Mouse (Mus musculus): ENCODE data around the gene Igf2bp1. TPM values are rescaled to one million over a fixed set of nuclear protein-coding genes. Genes with fewer than 3 reads are reported as not detected.
"Not testable (repeated sequence)": the region's sequence is repeated elsewhere in the genome, so short reads cannot be mapped to it uniquely, and the experiment has no call there.

The Igf2bp1 gene
- total and polyA plus RNA-seq, 3 experiments: under 0.01 TPM; not detected in 2

DNA sequence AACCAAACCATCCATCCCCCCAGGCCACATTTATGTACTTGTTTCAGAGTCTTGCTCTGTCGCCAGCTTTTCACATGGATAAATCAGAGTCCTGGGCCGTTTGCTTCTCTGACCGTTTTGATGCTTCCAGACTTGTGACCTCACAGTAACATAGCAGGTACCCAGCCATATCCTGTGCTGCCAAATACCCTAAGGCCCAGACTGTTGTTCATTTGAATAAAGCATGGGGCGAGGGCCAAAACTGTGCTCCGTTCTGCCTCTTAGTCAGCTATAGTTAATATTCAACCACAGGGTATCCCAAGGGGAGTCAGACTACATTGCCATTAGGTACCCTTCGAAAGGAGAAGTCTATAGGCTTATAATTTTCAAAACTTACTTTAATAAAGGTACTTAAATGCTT is 69.3 kb downstream of the Igf2bp1 start:
- Histone ChIP-seq H3K36me3 (replicated peaks in 1 of 2; ENCODE audit: control insufficient read depth in 1 of 2, insufficient read depth in 1 of 2, low read length in 1 of 2) (no peaks in the 10 kb centered on the region), H3K27ac (ENCODE audit: insufficient read depth, low read depth) (no peak overlapping the region), H3K27me3 (replicated peaks) (peaks cover 55% of the 10 kb centered on the region), H3K4me2 (ENCODE audit: insufficient read depth, low read depth, poor library complexity, severe bottlenecking) (no peak overlapping the region), H3K4me1 (ENCODE audit: control insufficient read depth in 1 of 2, insufficient read depth in 2 of 2) (peaks cover 0 to 7% of the 10 kb centered on the region in 2 experiments; a peak in 2 of 4 replicates), H3K4me3 (replicated peaks in 1 of 3; ENCODE audit: low read depth in 2 of 3, low read length in 2 of 3, poor library complexity in 1 of 3) (no peak overlapping the region), H3K9me3 (replicated peaks; ENCODE audit: low read length) (peaks cover 10% of the 10 kb centered on the region), H3K9ac (ENCODE audit: insufficient read depth, low read depth) (no peak overlapping the region), H3K79me2 (replicated peaks; ENCODE audit: control insufficient read depth, extremely low read depth, insufficient read depth, poor library complexity, severe bottlenecking) (no peaks in the 10 kb centered on the region)
- dilution Hi-C loops (cut with MboI; ENCODE audit: extremely low pct_ligation_motif_present, extremely low pct_unique_long_range_greater_than_20kb, low sequenced_read_pairs) (no loop called here), in situ Hi-C loops (cut with MboI; ENCODE audit: low pct_ligation_motif_present, low pct_unique_long_range_greater_than_20kb, low sequenced_read_pairs) (no loop called here)
- TF ChIP-seq ETS1 (conservative IDR thresholded peaks at IDR 0.05; ENCODE audit: low read depth, low read length) (no peak), CHD1 (IDR thresholded peaks at IDR 0.05; ENCODE audit: low read depth, low read length) (no peak)
- DNase-seq (ENCODE audit: extremely low read depth): peak; percentile 16

DNA sequence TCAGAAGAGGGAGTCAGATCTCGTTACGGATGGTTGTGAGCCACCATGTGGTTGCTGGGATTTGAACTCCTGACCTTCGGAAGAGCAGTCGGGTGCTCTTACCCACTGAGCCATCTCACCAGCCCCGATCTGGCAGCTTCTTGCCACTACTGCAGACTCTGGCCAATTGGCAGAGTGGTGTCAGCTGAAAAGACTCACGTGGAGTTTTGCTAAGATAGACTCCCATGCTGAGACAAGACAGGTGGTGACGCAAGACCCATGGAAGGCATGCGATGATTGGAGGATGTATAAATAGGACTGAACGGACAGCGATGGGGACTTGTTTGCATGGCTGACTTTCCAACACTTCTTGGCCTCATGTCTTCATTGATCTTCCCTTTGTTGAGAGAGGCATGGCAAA is 73.6 kb downstream of the Igf2bp1 start:
- H3K4me3 ChIP-seq (replicated peaks in 1 of 3; ENCODE audit: low read depth in 2 of 3, low read length in 2 of 3, poor library complexity in 1 of 3); H3K27ac ChIP-seq (ENCODE audit: insufficient read depth, low read depth); H3K9ac ChIP-seq (ENCODE audit: insufficient read depth, low read depth); H3K36me3 ChIP-seq (replicated peaks in 1 of 2; ENCODE audit: control insufficient read depth in 1 of 2, insufficient read depth in 1 of 2, low read length in 1 of 2); in situ Hi-C loops (cut with MboI; ENCODE audit: low pct_ligation_motif_present, low pct_unique_long_range_greater_than_20kb, low sequenced_read_pairs); dilution Hi-C loops (cut with MboI; ENCODE audit: extremely low pct_ligation_motif_present, extremely low pct_unique_long_range_greater_than_20kb, low sequenced_read_pairs); H3K4me2 ChIP-seq (ENCODE audit: insufficient read depth, low read depth, poor library complexity, severe bottlenecking); H3K4me1 ChIP-seq (ENCODE audit: control insufficient read depth in 1 of 2, insufficient read depth in 2 of 2); DNase-seq (ENCODE audit: extremely low read depth); H3K79me2 ChIP-seq (replicated peaks; ENCODE audit: control insufficient read depth, extremely low read depth, insufficient read depth, poor library complexity, severe bottlenecking): not testable (repeated sequence)
- peak; percentile 77 for TF ChIP-seq TBP (conservative IDR thresholded peaks at IDR 0.05; ENCODE audit: low read depth, low read length)
- peaks cover 39% of the 10 kb centered on the region for H3K27me3 ChIP-seq (replicated peaks)
- peaks cover 23% of the 10 kb centered on the region for H3K9me3 ChIP-seq (replicated peaks; ENCODE audit: low read length)

DNA sequence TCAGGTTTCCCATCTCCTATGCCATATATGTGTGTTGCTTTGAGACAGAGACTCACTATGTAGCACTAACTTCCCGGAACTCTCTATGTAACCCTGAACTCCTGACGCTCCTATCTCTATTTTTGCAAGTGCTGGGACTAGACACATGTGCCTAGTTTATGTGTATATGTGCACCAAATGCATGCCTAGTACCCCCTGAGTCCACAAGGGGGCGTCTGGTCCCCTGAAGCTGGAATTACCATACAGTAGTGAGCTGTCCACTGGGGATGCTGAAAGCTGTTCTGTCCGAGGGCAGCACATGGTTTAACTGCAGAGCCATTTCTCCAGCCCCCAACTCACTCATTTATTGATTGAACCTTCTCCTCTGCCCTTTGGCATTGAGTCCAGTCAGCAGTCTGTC is 79.3 kb downstream of the Igf2bp1 start:
- Histone ChIP-seq H3K27me3 (replicated peaks) (peaks cover 36% of the 10 kb centered on the region), H3K79me2 (replicated peaks; ENCODE audit: control insufficient read depth, extremely low read depth, insufficient read depth, poor library complexity, severe bottlenecking) (no peaks in the 10 kb centered on the region), H3K4me3 (replicated peaks in 1 of 3; ENCODE audit: low read depth in 2 of 3, low read length in 2 of 3, poor library complexity in 1 of 3) (no peak overlapping the region), H3K9me3 (replicated peaks; ENCODE audit: low read length) (peaks cover 26% of the 10 kb centered on the region), H3K9ac (ENCODE audit: insufficient read depth, low read depth) (no peak overlapping the region), H3K4me2 (ENCODE audit: insufficient read depth, low read depth, poor library complexity, severe bottlenecking) (no peak overlapping the region), H3K36me3 (replicated peaks in 1 of 2; ENCODE audit: control insufficient read depth in 1 of 2, insufficient read depth in 1 of 2, low read length in 1 of 2) (no peaks in the 10 kb centered on the region), H3K4me1 (ENCODE audit: control insufficient read depth in 1 of 2, insufficient read depth in 2 of 2) (peaks cover 0 to 3% of the 10 kb centered on the region in 2 experiments; a peak in 1 of 4 replicates), H3K27ac (ENCODE audit: insufficient read depth, low read depth) (no peak overlapping the region)
- in situ Hi-C loops (cut with MboI; ENCODE audit: low pct_ligation_motif_present, low pct_unique_long_range_greater_than_20kb, low sequenced_read_pairs): no loop called here
- no peak for DNase-seq (ENCODE audit: extremely low read depth)
- dilution Hi-C loops (cut with MboI; ENCODE audit: extremely low pct_ligation_motif_present, extremely low pct_unique_long_range_greater_than_20kb, low sequenced_read_pairs): no loop called here
- TF ChIP-seq CTCF (conservative IDR thresholded peaks at IDR 0.05 in 1 of 2, IDR thresholded peaks at IDR 0.05 in 1 of 2; ENCODE audit: low read depth in 2 of 2, low read length in 2 of 2): peak in 1 of 2 experiments; percentile 51; a peak in 3 of 4 replicates
- no peak for TF ChIP-seq CHD1 (IDR thresholded peaks at IDR 0.05; ENCODE audit: low read depth, low read length)

DNA sequence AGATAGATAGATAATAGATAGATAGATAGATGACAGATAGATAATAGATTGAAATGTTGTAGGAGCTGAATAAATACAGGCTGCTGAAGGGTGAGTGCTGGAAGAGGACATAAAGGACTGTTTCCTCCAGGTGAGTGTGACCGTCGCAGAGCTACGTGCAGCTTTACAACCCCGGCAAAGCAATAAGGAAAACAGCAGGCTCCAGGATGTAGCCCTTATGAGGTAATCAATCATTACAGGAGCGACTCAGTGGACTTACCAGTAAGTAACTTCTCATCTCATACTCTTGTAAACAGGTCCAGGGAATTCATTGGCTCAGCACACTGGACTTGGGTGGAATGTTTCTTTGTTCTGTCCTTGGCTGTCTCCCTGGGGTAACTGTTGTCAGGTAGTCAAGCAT is 79.8 kb downstream of the Igf2bp1 start:
- dilution Hi-C loops (cut with MboI; ENCODE audit: extremely low pct_ligation_motif_present, extremely low pct_unique_long_range_greater_than_20kb, low sequenced_read_pairs) (no loop called here), in situ Hi-C loops (cut with MboI; ENCODE audit: low pct_ligation_motif_present, low pct_unique_long_range_greater_than_20kb, low sequenced_read_pairs) (no loop called here)
- Histone ChIP-seq H3K27ac (ENCODE audit: insufficient read depth, low read depth) (no peak overlapping the region), H3K4me2 (ENCODE audit: insufficient read depth, low read depth, poor library complexity, severe bottlenecking) (no peak overlapping the region), H3K36me3 (replicated peaks in 1 of 2; ENCODE audit: control insufficient read depth in 1 of 2, insufficient read depth in 1 of 2, low read length in 1 of 2) (no peaks in the 10 kb centered on the region), H3K27me3 (replicated peaks) (peaks cover 40% of the 10 kb centered on the region), H3K9me3 (replicated peaks; ENCODE audit: low read length) (peaks cover 26% of the 10 kb centered on the region), H3K4me1 (ENCODE audit: control insufficient read depth in 1 of 2, insufficient read depth in 2 of 2) (peaks cover 0 to 3% of the 10 kb centered on the region in 2 experiments; a peak in 1 of 4 replicates), H3K9ac (ENCODE audit: insufficient read depth, low read depth) (no peak overlapping the region), H3K4me3 (replicated peaks in 1 of 3; ENCODE audit: low read depth in 2 of 3, low read length in 2 of 3, poor library complexity in 1 of 3) (no peak overlapping the region), H3K79me2 (replicated peaks; ENCODE audit: control insufficient read depth, extremely low read depth, insufficient read depth, poor library complexity, severe bottlenecking) (no peaks in the 10 kb centered on the region)
- TF ChIP-seq TBP (conservative IDR thresholded peaks at IDR 0.05; ENCODE audit: low read depth, low read length) (no peak), MYC (IDR thresholded peaks at IDR 0.05; ENCODE audit: low read depth, low read length) (no peak), HCFC1 (IDR thresholded peaks at IDR 0.05; ENCODE audit: low read depth, low read length) (no peak), JUN (IDR thresholded peaks at IDR 0.05; ENCODE audit: insufficient read depth, low read depth, low read length) (no peak), MAZ (IDR thresholded peaks at IDR 0.05; ENCODE audit: low read depth, low read length) (no peak)
- no peak for DNase-seq (ENCODE audit: extremely low read depth)
